Mouse (Mus musculus) neural tube, embryonic 14.5 days (tissue): ENCODE data around the gene Zfp93. TPM values are rescaled to one million over a fixed set of nuclear protein-coding genes. Genes with fewer than 3 reads are reported as not detected.

ENCODE experiments used
- ATAC-seq: fragments of 200-750 bp; cut with Nextera tagmentation; 2 replicates; pipeline ENCODE4 v1.8.0; 2017; ENCODE audit warnings: low read depth, mild to moderate bottlenecking, moderate TSS enrichment, moderate library complexity
- H3K27ac ChIP-seq: fragments of 300-500 bp; sonication (generic); 2 replicates; pipeline ENCODE4 v1.5.1; 2014; ENCODE audit warnings: low read depth, mild to moderate bottlenecking, control low read depth, low read length, moderate library complexity, mixed read lengths
- H3K27me3 ChIP-seq: fragments of 300-500 bp; sonication (generic); 2 replicates; pipeline ENCODE4 v1.6.1; 2014; ENCODE audit warnings: low read length; ENCODE audit not compliant: control insufficient read depth, insufficient read depth
- H3K36me3 ChIP-seq: fragments of 300-500 bp; sonication (generic); 2 replicates; pipeline ENCODE4 v1.6.1; 2014; ENCODE audit warnings: low read length, mixed read lengths; ENCODE audit not compliant: control insufficient read depth, insufficient read depth
- H3K4me1 ChIP-seq: fragments of 300-500 bp; sonication (generic); 2 replicates; pipeline ENCODE4 v1.6.1; 2014; ENCODE audit warnings: low read length; ENCODE audit not compliant: control insufficient read depth, insufficient read depth
- H3K4me2 ChIP-seq: fragments of 300-500 bp; sonication (generic); 2 replicates; pipeline ENCODE4 v1.6.1; 2014; ENCODE audit warnings: mild to moderate bottlenecking, low read depth, low read length, control low read depth
- H3K4me3 ChIP-seq: fragments of 300-500 bp; sonication (generic); 2 replicates; pipeline ENCODE4 v1.5.1; 2014; ENCODE audit warnings: low read depth, low read length, control low read depth, mixed read lengths
- H3K9ac ChIP-seq: fragments of 300-500 bp; sonication (generic); replicated peaks from 2 replicates; pipeline ENCODE4 v1.6.1; 2014; ENCODE audit warnings: low read depth, mild to moderate bottlenecking, control low read depth, low read length, mixed read lengths
- H3K9me3 ChIP-seq: fragments of 300-500 bp; sonication (generic); 2 replicates; pipeline ENCODE4 v1.6.1; 2016; ENCODE audit warnings: low read length; ENCODE audit not compliant: control insufficient read depth
- whole genome bisulfite sequencing: fragments of 180-500 bp; shearing (Covaris S2); extraction: QIAGEN DNeasy Blood & Tissue Kit; methylation state at CpG from one replicate; pipeline ENCODE4 v1.1.7; 2014; 5-methylcytosine and 5-hydroxymethylcytosine counted together
- polyA plus RNA-seq: library from polyadenylated mRNA; unstranded; fragments of >200 nt; fragmentation: Nextera tagmentation; extraction: Ambion mirVana; gene quantifications from 2 replicates; pipeline ENCODE4 v1.2.1, GENCODE M21; 2014

Gene Zfp93
- polyA plus RNA-seq, 1 experiment from 2014 or later: 8.9 TPM

DNA sequence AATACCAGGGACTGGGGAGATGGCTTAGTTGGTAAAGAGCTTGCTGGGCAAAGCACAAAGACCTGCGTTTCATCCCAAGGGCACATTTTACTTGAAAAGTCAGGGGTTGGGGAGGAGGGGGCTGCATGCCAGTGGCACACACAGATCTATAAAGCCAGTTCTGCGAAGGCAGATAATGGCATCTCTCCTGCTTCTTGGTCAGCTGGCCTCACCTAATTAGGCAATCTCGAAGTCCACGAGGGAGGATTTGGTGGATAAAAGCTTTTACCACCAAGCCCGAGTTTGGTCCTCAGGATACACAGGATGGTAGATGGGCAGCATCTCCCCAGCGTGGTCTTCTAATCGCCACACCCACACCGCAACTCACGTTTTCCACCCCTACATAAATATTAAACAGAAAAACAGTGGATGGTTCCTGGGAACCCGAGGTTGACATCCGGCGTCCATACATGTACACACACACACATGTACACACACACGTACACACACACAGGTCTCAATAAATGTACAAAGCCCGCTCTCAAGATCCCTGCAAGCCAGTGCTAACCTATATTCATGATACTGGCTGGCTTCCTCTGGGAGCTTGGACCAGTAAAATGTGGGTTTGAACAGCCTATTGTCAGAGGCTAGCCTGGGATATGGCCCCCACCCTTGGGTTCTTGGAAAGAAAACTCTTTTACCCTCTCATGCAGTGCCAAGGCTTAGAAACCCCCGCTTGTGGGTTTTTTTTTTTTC lies 27.3 kb downstream of the Zfp93 start:
- no peak overlapping the region for H3K27ac ChIP-seq

DNA sequence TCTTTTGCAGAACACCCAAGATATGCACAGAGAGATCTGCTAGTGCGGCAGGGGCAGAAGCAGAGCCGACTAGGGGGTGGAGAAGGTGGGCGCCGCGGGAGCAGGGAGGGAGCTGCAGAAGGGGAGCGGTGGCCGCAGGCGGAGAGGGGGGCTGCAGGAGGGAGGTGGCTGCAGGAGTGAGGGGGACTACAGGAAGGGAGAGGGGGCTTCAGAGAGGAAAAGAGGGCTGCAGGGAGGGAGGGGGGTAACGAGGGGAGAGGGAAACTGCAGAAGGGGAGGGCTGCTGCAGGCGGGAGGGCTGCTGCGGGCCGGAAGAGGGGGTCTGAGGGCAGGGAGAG lies 28.4 kb downstream of the Zfp93 start:
- Histone ChIP-seq H3K27me3 (no peaks in the 10 kb centered on the region), H3K9ac (peak overlapping the region; percentile 69), H3K4me2 (peak overlapping the region; percentile 83), H3K36me3 (peaks cover 36% of the 10 kb centered on the region), H3K27ac (peak overlapping the region; percentile 92), H3K4me3 (peak overlapping the region; percentile 62), H3K9me3 (no peaks in the 10 kb centered on the region), H3K4me1 (peaks cover 13% of the 10 kb centered on the region; the same call in 1 of the 2 replicates)
- WGBS: 1% methylated on average over 12 of the region's 12 CpGs
- ATAC-seq: peak; percentile 36

More for the DNA sequence above, 27.3 kb downstream of the Zfp93 start:
- H3K4me2 ChIP-seq: peak overlapping the region; percentile 83
- WGBS: 89% methylated on average over 15 of the region's 15 CpGs
- H3K36me3 ChIP-seq: peaks cover 32% of the 10 kb centered on the region; the same call in 1 of the 2 replicates
- H3K4me1 ChIP-seq: peaks cover 13% of the 10 kb centered on the region; the same call in 1 of the 2 replicates
- no peaks in the 10 kb centered on the region for H3K27me3 ChIP-seq
- ATAC-seq: no peak
- peak overlapping the region; percentile 62; the same call in 1 of the 2 replicates for H3K4me3 ChIP-seq
- H3K9me3 ChIP-seq: no peaks in the 10 kb centered on the region
- H3K9ac ChIP-seq: no peak overlapping the region

DNA sequence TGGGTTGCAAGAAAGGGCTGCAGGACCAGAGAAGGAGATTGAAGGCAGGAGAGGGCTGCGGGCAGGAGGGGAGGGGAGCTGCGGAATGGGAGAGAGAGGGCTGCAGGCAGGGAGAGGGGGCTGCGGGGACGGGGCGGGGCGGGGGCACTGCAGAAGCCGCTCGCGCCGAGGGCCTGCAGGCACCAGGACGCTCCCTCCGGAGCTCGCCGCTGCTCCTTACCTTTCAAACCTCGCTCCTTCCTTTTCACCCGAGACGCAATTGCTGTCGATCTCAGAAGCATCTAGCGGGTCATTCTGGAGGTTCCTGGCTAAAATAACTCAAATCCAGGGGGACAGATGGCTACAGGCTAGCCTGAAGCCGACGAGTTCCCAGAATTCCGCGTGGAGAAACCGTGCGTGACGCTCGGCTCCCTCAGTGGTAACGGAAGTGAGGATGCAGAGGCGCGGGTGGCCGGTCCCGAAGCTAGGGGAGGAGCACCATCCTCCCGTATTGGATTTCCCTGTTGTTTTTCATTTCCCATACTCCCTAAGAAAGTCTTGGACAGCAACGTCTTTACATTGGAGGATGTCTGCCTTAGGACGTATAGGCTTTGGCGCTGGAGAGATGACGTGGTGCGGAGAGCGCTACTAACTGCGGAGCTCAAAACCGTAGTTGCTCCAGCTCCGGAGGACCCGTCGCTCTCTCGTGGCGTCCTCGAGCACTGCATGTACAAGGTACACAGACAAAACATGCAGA lies 28.9 kb downstream of the Zfp93 start:
- WGBS: under 1% methylated on average over 47 of the region's 47 CpGs

DNA sequence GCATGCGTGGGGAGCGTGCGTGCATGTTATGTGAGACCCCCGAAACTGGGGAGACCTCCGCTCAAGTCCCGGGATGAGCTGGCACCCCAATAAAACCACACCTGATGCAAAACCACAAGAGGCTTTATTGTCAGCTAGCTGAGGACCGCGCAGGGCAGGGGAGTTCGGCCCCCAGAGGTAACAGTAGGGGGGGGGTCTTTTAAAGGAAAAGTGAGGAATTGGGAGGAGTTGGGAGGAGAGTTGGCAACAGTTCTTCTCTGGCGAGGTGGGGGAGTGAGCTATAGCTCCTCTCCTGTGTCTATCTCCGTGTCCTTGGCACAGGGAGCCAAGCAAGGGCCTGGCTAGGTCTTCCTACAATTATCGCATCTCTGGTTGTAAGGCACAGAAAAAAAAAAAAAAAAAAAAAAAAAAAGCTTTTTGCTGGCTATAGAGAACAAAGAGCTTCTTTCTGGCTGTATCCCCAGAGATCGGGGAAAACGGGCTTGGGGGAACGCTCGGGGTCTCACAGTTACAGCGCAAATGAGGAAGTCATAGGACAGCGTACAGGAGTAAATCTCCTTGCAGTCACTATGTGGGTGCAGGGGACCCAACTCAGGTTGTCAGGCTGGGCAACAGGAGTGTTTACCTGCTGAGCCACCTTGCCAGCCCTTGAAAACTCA lies 29.7 kb downstream of the Zfp93 start:
- peak; percentile 35 for ATAC-seq
- H3K4me1 ChIP-seq: peaks cover 13% of the 10 kb centered on the region; the same call in 1 of the 2 replicates
- no peaks in the 10 kb centered on the region for H3K9me3 ChIP-seq
- H3K9ac ChIP-seq: peak overlapping the region; percentile 69
- H3K36me3 ChIP-seq: peaks cover 34% of the 10 kb centered on the region
- no peaks in the 10 kb centered on the region for H3K27me3 ChIP-seq
- peak overlapping the region; percentile 62 for H3K4me3 ChIP-seq
- peak overlapping the region; percentile 44; the same call in 1 of the 2 replicates for H3K27ac ChIP-seq
- 0% methylated on average over 18 of the region's 18 CpGs for WGBS
- H3K4me2 ChIP-seq: peak overlapping the region; percentile 83

More for the DNA sequence above, 28.9 kb downstream of the Zfp93 start:
- peak overlapping the region; percentile 83 for H3K4me2 ChIP-seq
- peak overlapping the region; percentile 92 for H3K27ac ChIP-seq
- peaks cover 39% of the 10 kb centered on the region for H3K36me3 ChIP-seq
- peak overlapping the region; percentile 62 for H3K4me3 ChIP-seq
- peak overlapping the region; percentile 69 for H3K9ac ChIP-seq
- no peaks in the 10 kb centered on the region for H3K9me3 ChIP-seq
- no peaks in the 10 kb centered on the region for H3K27me3 ChIP-seq
- H3K4me1 ChIP-seq: peaks cover 13% of the 10 kb centered on the region; the same call in 1 of the 2 replicates
- peak; percentile 92 for ATAC-seq

DNA sequence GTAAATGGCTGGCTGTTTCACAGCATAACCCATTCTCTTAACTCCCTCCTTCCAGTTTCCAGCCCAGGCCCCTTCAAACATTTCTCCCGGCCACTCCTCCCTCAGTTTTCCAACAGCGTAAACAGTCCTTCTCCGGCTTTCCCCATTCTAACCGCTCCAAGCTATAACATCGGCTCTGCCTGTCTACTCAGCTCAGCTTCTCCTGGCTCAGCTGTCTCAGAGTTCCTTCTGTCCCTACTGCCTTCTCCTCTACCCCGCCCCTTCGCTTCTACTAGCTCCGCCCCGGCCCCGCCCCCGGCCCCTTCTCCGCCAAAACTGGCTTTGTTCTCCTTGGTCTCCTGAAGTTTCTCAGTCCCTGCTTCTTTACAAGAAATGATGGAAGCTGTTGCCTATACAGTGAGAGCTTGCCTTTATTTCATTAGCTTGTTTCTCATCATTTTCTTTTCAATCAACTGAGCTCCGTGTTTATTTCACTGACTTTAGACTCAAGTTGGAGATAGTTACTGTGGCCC lies 30.6 kb downstream of the Zfp93 start, which contains the start of gene Zfp61:
Gene Zfp61 (minus strand): TSS at position 462 of the 512 bp plus-strand sequence.
- WGBS: 1% methylated on average over 13 of the region's 13 CpGs
- peak; percentile 39; the same call in 1 of the 2 replicates for ATAC-seq
- Histone ChIP-seq H3K4me2 (peak within 1 kb of the TSS; percentile 83), H3K36me3 (peaks cover 26% of the 10 kb centered on the region), H3K27me3 (no peaks in the 10 kb centered on the region), H3K27ac (peak within 1 kb of the TSS; percentile 55; the same call in 1 of the 2 replicates), H3K9me3 (no peaks in the 10 kb centered on the region), H3K9ac (peak within 1 kb of the TSS; percentile 69; the same call in 1 of the 2 replicates), H3K4me1 (peaks cover 13% of the 10 kb centered on the region; the same call in 1 of the 2 replicates), H3K4me3 (peak within 1 kb of the TSS; percentile 62)

DNA sequence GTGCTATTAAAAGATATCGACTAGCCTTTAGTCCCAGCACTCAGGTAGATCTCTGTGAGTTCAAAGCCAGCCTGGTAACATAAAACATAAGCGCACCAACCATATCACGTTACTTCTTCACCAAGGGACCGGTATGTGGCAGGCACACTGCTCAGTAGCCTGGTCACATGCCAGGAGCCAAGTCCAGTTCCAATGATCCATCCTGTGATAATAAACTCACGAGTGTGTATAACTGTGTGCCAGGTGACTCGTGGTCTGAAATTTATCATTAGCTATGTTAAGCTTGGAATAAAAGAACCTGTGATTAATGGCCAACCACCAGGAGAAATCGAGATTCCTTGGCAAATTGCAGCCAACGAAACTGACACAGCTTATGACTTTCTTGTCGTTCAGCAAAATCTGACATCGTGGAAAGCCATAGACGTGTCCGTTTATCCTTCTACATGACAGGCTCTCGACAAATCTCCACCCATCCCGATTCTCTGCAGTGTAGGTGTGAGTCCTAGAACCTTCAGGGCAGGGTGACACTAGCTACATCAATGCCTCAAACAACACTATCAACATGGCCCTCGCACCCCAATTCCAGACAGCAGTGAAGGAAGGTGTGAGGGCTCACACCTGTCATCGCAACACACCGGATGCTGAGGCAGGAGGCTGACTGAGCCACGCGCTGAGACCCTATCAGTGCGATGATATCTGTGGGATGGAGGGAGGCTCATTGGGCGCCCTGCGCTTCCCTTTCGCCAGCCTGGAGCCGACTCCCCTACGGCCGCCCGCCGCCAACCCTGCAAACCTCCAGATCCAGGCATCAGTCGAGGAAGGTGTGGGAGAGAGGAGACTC lies 45.7 kb downstream of the Zfp93 start:
- 31% methylated on average over 29 of the region's 29 CpGs for WGBS

DNA sequence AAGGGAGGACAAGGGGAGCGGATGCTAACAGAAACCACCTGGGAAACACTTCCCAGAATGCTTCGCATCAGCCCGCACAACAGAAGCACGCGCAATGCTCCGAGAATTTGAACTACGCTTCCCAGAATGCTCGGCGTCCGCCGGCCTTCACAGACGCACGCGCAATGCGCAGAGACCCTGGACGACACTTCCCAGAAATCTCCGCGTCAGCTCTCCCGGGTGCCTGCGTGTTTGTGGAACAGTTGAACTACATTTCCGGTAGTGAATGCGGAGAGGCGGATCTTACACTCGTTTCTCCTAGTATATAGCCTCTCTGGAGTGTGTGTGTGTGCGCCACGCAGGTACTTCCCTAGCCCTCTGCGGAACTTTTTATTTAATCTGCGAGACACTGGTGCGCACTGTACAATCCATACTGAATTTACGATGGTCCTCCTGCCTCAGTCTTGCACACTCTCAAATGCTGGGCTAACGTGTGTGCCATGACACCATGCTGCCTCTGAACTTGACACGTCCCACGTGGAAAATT lies 46.4 kb downstream of the Zfp93 start, which contains the start of gene Zfp94:
Gene Zfp94 (minus strand): TSS at position 100 of the 526 bp plus-strand sequence.
- Histone ChIP-seq H3K36me3 (peaks cover under 1% of the 10 kb centered on the region; the same call in 1 of the 2 replicates), H3K4me2 (peak within 1 kb of the TSS; percentile 79), H3K4me3 (peak within 1 kb of the TSS; percentile 59), H3K4me1 (peaks cover 5% of the 10 kb centered on the region), H3K27me3 (no peaks in the 10 kb centered on the region), H3K9ac (peak within 1 kb of the TSS; percentile 75), H3K27ac (peak within 1 kb of the TSS; percentile 75), H3K9me3 (no peaks in the 10 kb centered on the region)
- under 1% methylated on average over 33 of the region's 33 CpGs for WGBS
- peak; percentile 95 for ATAC-seq

More for the DNA sequence above, 45.7 kb downstream of the Zfp93 start:
- Histone ChIP-seq H3K9me3 (no peaks in the 10 kb centered on the region), H3K27me3 (no peaks in the 10 kb centered on the region), H3K4me3 (peak overlapping the region; percentile 59), H3K4me2 (peak overlapping the region; percentile 79), H3K27ac (peak overlapping the region; percentile 75), H3K4me1 (peaks cover 5% of the 10 kb centered on the region), H3K36me3 (peaks cover 7% of the 10 kb centered on the region), H3K9ac (peak overlapping the region; percentile 75)
- no peak for ATAC-seq
